Mouse (Mus musculus): ENCODE measurements around the gene Rere.
"Not testable (repeated sequence)": the region's sequence is repeated elsewhere in the genome, so short reads cannot be mapped to it uniquely, and the experiment has no call there.

The Rere gene

GRCm38 (mm10) chr4:150582966-150583776 lies 301.7 kb downstream of the Rere start:
- peak; percentile 74 for DNase-seq (ENCODE audit: low spot score)

GRCm38 (mm10) chr4:150583777-150584135 lies 302.3 kb downstream of the Rere start:
- DNase-seq (ENCODE audit: low spot score): no peak

GRCm38 (mm10) chr4:150585800-150586199 lies 304.4 kb downstream of the Rere start:
- no peak for DNase-seq (ENCODE audit: low spot score)

GRCm38 (mm10) chr4:150586275-150586674 lies 304.8 kb downstream of the Rere start:
- DNase-seq (ENCODE audit: low spot score): no peak

GRCm38 (mm10) chr4:150587597-150588299 lies 306.3 kb downstream of the Rere start:
- DNase-seq (ENCODE audit: low spot score): no peak

GRCm38 (mm10) chr4:150588300-150588621 lies 306.8 kb downstream of the Rere start:
- DNase-seq (ENCODE audit: low spot score): no peak

- DNase-seq (ENCODE audit: low spot score): no peak
These were observed 309.3 kb downstream of the Rere start for GRCm38 (mm10) chr4:150590621-150591282.

- DNase-seq (ENCODE audit: low spot score): no peak
These were observed 310.2 kb downstream of the Rere start for GRCm38 (mm10) chr4:150591602-150592001.

GRCm38 (mm10) chr4:150592087-150592486 lies 310.6 kb downstream of the Rere start:
- DNase-seq (ENCODE audit: low spot score): no peak

- no peak for DNase-seq (ENCODE audit: low spot score)
These were observed 312.2 kb downstream of the Rere start for GRCm38 (mm10) chr4:150593473-150594217.

GRCm38 (mm10) chr4:150594298-150594829 lies 312.9 kb downstream of the Rere start:
- no peak for DNase-seq (ENCODE audit: low spot score)

GRCm38 (mm10) chr4:150595071-150595470 lies 313.6 kb downstream of the Rere start:
- DNase-seq (ENCODE audit: low spot score): no peak

- DNase-seq (ENCODE audit: low spot score): no peak
These were observed 314.5 kb downstream of the Rere start for GRCm38 (mm10) chr4:150595991-150596390.

GRCm38 (mm10) chr4:150598686-150599085 lies 317.2 kb downstream of the Rere start:
- DNase-seq (ENCODE audit: low spot score): no peak

GRCm38 (mm10) chr4:150599119-150599992 lies 317.9 kb downstream of the Rere start:
- no peak for DNase-seq (ENCODE audit: low spot score)

GRCm38 (mm10) chr4:150600503-150600902 lies 319.1 kb downstream of the Rere start:
- not testable (repeated sequence) for DNase-seq (ENCODE audit: low spot score)

- no peak for DNase-seq (ENCODE audit: low spot score)
These were observed 320.0 kb downstream of the Rere start for GRCm38 (mm10) chr4:150601489-150601888.

- DNase-seq (ENCODE audit: low spot score): no peak
These were observed 322.1 kb downstream of the Rere start for GRCm38 (mm10) chr4:150603366-150604061.

- DNase-seq (ENCODE audit: low spot score): peak; percentile 49
These were observed 324.4 kb downstream of the Rere start for GRCm38 (mm10) chr4:150605804-150606203.

- DNase-seq (ENCODE audit: low spot score): peak; percentile 44
These were observed 325.2 kb downstream of the Rere start for GRCm38 (mm10) chr4:150606449-150607161.

Data from layer of hippocampus, adult 11-12 months (tissue).